Mouse (Mus musculus): Measurements from ENCODE around the gene Xpot. TPM values are rescaled to one million over a fixed set of nuclear protein-coding genes. Genes with fewer than 3 reads are reported as not detected.

The Xpot gene
- polyA plus RNA-seq, 1 experiment from 2014 or later, result 53.9 TPM

GRCm38 (mm10) chr10:121549670-121550069 lies 76.5 kb downstream of the Xpot start:
- WGBS, result 86% methylated on average over 5 of the region's 5 CpGs
- Histone ChIP-seq H3K36me3 (ENCODE audit: control insufficient read depth, insufficient read depth, low read length) (peaks cover 38% of the 10 kb centered on the region), H3K27ac (ENCODE audit: low read length) (no peak overlapping the region), H3K27me3 (ENCODE audit: control insufficient read depth, insufficient read depth, low read length) (no peaks in the 10 kb centered on the region), H3K4me1 (ENCODE audit: control insufficient read depth, insufficient read depth, low read length) (no peaks in the 10 kb centered on the region), H3K4me2 (ENCODE audit: low read depth, low read length) (no peak overlapping the region), H3K9ac (ENCODE audit: low read length) (no peak overlapping the region), H3K9me3 (replicated peaks; ENCODE audit: control insufficient read depth, low read length) (no peaks in the 10 kb centered on the region), H3K4me3 (replicated peaks; ENCODE audit: low read length) (no peak overlapping the region)
- no peak for ATAC-seq (ENCODE audit: insufficient read depth, low FRiP score)

GRCm38 (mm10) chr10:121547162-121547561 lies 79.0 kb downstream of the Xpot start:
- WGBS, result 68% methylated on average over 6 of the region's 6 CpGs
- H3K27me3 ChIP-seq (ENCODE audit: control insufficient read depth, insufficient read depth, low read length), result no peaks in the 10 kb centered on the region
- peaks cover 27% of the 10 kb centered on the region for H3K36me3 ChIP-seq (ENCODE audit: control insufficient read depth, insufficient read depth, low read length)
- no peak overlapping the region for H3K9ac ChIP-seq (ENCODE audit: low read length)
- no peaks in the 10 kb centered on the region for H3K9me3 ChIP-seq (replicated peaks; ENCODE audit: control insufficient read depth, low read length)
- no peak overlapping the region for H3K4me3 ChIP-seq (replicated peaks; ENCODE audit: low read length)
- H3K4me1 ChIP-seq (ENCODE audit: control insufficient read depth, insufficient read depth, low read length), result no peaks in the 10 kb centered on the region
- ATAC-seq (ENCODE audit: insufficient read depth, low FRiP score), result no peak
- no peak overlapping the region for H3K27ac ChIP-seq (ENCODE audit: low read length)
- no peak overlapping the region for H3K4me2 ChIP-seq (ENCODE audit: low read depth, low read length)

GRCm38 (mm10) chr10:121543577-121543976 lies 82.6 kb downstream of the Xpot start:
- peaks cover 7% of the 10 kb centered on the region; the same call in 1 of the 2 replicates for H3K36me3 ChIP-seq (ENCODE audit: control insufficient read depth, insufficient read depth, low read length)
- H3K27me3 ChIP-seq (ENCODE audit: control insufficient read depth, insufficient read depth, low read length), result no peaks in the 10 kb centered on the region
- ATAC-seq (ENCODE audit: insufficient read depth, low FRiP score), result peak; percentile 10; the same call in 1 of the 2 replicates
- H3K4me3 ChIP-seq (replicated peaks; ENCODE audit: low read length), result no peak overlapping the region
- no peaks in the 10 kb centered on the region for H3K9me3 ChIP-seq (replicated peaks; ENCODE audit: control insufficient read depth, low read length)
- H3K4me2 ChIP-seq (ENCODE audit: low read depth, low read length), result no peak overlapping the region
- H3K27ac ChIP-seq (ENCODE audit: low read length), result no peak overlapping the region
- 94% methylated on average over 6 of the region's 6 CpGs for WGBS
- no peaks in the 10 kb centered on the region for H3K4me1 ChIP-seq (ENCODE audit: control insufficient read depth, insufficient read depth, low read length)
- no peak overlapping the region for H3K9ac ChIP-seq (ENCODE audit: low read length)

- H3K9ac ChIP-seq (ENCODE audit: low read length), result no peak overlapping the region
- H3K9me3 ChIP-seq (replicated peaks; ENCODE audit: control insufficient read depth, low read length), result no peaks in the 10 kb centered on the region
- no peaks in the 10 kb centered on the region for H3K27me3 ChIP-seq (ENCODE audit: control insufficient read depth, insufficient read depth, low read length)
- H3K4me3 ChIP-seq (replicated peaks; ENCODE audit: low read length), result no peak overlapping the region
- H3K4me2 ChIP-seq (ENCODE audit: low read depth, low read length), result no peak overlapping the region
- peaks cover 4% of the 10 kb centered on the region; the same call in 1 of the 2 replicates for H3K36me3 ChIP-seq (ENCODE audit: control insufficient read depth, insufficient read depth, low read length)
- no peaks in the 10 kb centered on the region for H3K4me1 ChIP-seq (ENCODE audit: control insufficient read depth, insufficient read depth, low read length)
- no peak overlapping the region for H3K27ac ChIP-seq (ENCODE audit: low read length)
- no peak for ATAC-seq (ENCODE audit: insufficient read depth, low FRiP score)
- WGBS, result 90% methylated on average over 3 of the region's 3 CpGs
These were observed 84.0 kb downstream of the Xpot start for GRCm38 (mm10) chr10:121542156-121542555.

Small RNA genes lying within 50 kb of the gene (microRNA-seq; reads per million reads assigned to microRNA genes)
- not detected for gene Gm24330

Other genes starting within 250 kb of the Xpot start
- gene Rassf3, start 150.0 kb downstream of the Xpot start, polyA plus RNA-seq (2015; fragmentation: Nextera tagmentation; extraction: Ambion mirVana), result 21.3 and 22.0 TPM in 2 replicates
- gene Tbk1, start 39.5 kb downstream of the Xpot start, polyA plus RNA-seq (2015; fragmentation: Nextera tagmentation; extraction: Ambion mirVana), result 34.2 and 36.7 TPM in 2 replicates
- gene D930020B18Rik, start 15.3 kb upstream of the Xpot start, polyA plus RNA-seq (2015; fragmentation: Nextera tagmentation; extraction: Ambion mirVana), result 1.0 and 1.4 TPM in 2 replicates
- 3.1 and 4.0 TPM in 2 replicates for gene BC048403, start 113.6 kb upstream of the Xpot start, polyA plus RNA-seq (2015; fragmentation: Nextera tagmentation; extraction: Ambion mirVana)